Mouse (Mus musculus) kidney, postnatal 36 days (tissue): ENCODE results near the gene Fsip1.
"Not testable (repeated sequence)": the region's sequence is repeated elsewhere in the genome, so short reads cannot be mapped to it uniquely, and the experiment has no call there.

Experiments used
- DNase-seq, 2 experiments: peaks; one replicate each; pipeline ENCODE4 v3.0.0; 2021 to 2022; ENCODE audit warnings: mixed read lengths in 2 of 2

Gene Fsip1

DNA sequence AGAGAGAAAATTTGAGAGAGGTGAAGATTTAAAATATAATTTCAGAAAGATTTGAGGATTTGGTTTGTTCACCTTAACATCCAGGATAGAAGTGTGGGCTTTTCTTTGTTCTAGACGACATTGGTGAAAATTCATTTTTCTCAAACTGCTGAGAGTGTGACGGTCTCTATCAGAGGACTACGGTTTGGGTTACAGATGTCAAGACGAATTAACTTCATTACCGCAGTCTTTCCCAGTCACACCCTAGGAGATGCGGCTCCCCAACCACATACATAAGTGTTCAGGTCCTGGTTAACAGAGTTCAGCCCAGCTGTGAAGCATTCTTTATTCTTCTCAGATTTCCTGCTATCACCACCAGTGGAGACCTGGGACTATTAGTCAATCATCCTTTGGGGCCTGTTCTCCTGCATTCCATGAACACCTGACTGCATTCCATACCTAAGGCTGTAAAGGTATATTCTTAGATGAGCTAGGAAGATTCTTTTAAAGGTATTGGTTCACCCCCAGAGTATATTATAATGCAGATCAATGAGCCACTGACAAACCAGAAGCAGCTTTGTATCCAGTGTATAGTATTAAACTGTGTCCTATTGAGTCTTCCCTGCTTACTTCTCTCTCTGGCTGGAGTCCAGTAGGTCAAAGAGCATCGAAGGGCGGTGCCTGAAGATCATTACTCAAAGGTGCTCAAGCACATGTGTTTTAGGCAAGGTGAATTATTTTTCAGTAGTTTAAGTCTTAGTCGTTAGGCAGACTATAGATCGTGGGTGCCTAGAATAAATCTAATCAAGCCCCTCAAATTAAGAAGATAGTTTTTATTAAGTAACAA lies 82.0 kb downstream of the Fsip1 start:
- peak; percentile 67 to 69 for DNase-seq

DNA sequence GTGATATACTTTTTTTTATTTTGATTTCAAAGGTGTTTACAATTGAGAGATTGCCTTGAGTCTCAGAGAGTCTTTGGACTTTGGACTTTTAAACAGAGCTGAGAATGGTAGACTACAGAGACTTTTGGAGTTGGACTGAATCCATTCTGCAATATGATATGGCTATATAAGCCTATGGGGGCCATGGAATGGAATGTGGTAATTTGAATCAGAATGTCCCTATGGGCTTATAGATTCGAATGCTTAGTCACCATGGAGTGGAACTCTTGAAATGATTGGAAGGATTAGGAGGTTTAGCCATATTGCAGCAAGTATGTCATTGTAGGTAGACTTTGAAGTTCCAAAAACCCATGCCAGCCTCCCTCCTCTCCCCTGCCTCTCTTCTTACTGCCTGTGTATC lies 88.5 kb downstream of the Fsip1 start:
- no peak for DNase-seq

DNA sequence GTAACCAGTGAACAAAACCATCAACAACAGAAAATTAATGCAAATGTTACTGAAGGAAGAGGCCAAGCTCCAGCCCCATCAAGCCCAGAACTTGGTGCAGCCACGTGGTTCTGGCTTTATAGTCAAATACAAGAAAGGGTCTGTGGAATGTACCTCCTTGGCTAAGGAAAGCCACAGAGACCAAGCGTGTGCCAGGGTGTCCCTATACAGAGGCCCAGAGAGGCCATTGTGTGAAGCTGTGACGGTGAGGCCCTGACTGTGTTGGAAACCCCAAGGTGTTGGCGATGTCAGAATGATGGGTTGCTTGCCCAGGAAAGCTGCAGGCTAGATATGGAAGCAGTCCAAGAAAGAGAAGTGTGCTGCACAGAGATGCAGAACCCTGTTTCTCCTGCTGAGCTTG lies 89.0 kb downstream of the Fsip1 start:
- DNase-seq = no peak

- DNase-seq = no peak
These were observed 91.1 kb downstream of the Fsip1 start for GRCm38 (mm10) chr2:118165691-118166090.

DNA sequence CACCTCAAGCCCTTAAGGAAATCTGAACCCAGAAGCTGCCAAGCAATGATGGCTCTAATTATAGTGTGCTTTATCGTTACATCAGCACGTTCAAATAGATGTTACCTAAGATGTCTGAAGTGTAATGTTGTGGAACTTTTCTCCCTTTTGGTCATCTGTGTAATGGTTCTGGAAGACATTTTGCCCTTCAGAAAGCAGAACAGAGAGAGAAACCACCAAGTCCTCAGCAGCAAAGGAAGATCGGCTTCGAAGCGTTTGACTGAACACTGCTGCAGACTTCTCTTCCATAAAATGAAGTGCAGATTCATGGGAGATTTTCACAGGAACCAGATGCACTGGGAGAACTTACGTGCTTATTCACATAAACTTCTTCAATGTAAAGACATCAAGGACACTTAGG lies 92.6 kb downstream of the Fsip1 start:
- no peak for DNase-seq

DNA sequence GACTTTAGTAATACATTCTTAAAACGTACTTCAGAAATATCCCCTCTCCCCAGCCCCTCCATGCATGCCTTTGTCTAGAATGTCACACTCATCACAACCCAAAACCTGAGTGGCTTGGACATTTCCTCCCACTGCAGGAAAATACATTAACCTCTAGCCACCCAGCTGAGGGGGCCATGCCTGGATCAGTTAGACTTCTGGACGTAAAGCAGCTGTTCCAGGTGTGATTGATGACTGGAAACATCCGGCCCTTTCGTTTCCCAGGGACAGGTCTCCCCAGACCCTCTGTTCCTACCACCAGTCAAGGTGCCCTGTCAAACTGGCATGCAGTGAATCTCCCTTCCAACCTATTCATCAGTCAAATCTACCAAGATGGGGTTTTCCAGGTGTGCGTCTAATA lies 94.3 kb downstream of the Fsip1 start:
- DNase-seq = no peak

DNA sequence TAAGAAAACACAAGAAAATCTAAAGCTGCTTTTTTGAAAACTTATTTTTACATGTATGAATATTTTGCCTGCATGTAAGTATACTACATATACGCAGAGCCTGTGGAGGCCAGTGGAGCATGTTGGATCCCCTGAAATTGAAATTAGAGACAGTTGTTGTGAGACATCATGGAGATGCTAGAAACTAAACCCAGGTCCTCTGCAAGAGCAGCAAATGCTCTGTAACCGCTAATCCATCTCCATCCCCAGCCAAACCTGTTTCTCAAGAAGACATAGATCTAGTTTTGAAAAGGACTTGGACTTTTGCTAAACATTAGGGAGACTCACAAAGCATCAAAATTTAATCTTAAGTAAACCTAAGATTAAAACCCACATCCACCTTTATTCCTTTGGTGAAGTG lies 95.8 kb downstream of the Fsip1 start:
- DNase-seq = no peak

- no peak for DNase-seq
These were observed 96.2 kb downstream of the Fsip1 start for GRCm38 (mm10) chr2:118160547-118160946.

DNA sequence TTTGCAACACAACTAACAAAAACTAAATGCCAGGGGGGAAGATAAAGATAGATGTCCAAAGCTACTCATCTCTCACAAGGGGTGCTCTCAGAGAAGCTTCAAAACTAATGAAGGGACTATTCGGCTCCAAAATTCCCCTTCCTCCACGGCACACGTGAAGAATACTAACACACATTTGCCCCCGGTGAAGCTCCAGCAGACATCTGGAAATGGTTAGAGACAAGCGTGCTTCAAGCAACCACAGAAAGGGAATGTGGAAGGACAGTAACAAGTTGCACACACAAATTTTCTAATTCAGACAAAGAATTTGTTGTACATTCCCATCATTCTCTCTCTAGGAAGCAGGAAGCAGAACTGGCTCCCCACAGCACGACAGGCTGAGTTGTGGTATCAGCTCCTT lies 97.6 kb downstream of the Fsip1 start:
- no peak for DNase-seq

DNA sequence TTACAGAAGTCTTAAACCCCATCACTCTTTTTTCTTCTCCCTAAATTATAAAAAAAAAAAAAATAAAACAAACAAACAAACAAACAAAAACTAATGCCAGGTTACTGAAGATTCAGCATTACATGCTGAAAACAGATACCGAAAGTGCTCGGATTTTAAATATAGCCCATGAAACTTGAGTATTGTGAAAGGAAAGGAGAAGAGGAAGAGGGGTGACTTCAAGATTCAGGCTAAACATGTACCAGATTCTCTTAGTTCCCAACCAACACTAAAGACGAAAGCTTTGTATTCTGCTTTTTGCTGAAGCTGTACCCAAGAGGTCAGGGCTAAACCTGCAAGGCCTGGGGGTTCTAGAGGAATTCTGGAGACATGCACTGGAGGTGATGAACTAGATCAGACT lies 98.7 kb downstream of the Fsip1 start:
- no peak for DNase-seq

DNA sequence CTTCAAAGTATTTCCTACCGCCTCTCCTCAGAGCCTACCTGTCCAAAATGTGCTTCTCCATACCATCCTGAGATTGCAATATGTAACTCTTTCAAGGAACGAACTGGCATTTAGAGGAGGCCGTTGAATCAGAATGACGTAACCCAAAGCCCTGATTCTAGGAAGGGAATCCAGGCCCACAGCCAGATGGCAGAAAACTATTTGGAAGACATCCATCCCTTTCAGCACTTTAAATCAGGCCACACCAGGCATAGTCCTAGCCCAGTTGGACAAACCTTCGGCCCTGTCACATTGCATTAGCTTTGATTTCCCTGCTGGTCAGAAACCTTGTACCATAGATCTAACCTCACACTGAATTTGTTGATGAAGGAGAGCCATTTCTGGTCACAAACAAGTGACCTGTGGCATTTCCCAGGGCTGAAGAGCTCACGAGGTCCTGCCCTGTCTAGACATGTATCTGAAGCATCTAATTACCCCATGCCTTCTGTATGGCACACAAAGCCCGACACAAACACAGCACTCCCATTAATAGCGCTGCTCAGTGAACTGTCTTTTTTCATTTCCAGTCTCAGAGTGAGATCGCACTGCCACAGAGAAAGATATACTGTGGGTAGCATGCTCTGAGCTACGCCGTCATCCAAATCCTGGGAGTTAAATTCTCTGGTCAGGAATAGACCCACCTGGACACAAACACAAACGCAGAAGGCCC lies 106.8 kb downstream of the Fsip1 start:
- DNase-seq = peak; percentile 34 to 50

DNA sequence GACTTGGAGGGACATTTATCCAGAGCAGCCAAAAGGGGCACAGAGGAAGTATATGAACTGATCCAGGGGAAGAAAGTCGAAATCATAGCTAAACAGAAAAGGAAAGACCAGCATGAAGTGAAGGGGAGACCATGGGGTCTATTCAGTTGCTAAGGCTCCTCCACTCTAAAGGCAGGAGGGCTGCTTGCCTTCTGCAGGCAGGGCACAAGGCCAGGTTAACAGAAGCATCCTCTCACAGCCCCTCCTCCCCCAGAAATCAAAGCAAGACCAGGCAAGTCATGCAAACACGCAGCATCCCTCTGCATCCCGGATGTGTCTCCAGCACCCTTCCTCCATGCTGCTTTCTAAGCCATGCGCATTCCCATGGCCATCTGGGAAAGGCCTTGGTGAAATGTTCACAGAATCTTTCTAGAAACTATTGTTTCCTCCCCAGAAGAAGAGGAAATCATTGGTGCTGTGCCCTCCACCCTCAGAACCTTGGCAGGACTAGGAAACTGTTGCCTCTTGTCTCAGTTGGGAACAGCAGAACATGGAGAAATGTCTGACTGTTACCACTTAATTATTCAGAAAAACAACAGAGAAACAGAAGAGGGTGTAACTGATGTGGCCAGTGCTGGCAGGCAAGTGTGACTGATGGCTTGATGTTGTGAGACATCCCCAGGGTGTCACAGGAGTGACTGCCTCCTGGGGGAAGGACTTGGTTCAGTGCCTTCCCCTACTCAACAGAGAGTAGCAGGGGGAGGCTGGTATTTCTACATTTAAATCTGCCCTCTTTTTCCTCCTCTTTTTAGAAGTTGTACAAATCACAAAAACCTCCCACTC lies 108.2 kb downstream of the Fsip1 start:
- DNase-seq = no peak

DNA sequence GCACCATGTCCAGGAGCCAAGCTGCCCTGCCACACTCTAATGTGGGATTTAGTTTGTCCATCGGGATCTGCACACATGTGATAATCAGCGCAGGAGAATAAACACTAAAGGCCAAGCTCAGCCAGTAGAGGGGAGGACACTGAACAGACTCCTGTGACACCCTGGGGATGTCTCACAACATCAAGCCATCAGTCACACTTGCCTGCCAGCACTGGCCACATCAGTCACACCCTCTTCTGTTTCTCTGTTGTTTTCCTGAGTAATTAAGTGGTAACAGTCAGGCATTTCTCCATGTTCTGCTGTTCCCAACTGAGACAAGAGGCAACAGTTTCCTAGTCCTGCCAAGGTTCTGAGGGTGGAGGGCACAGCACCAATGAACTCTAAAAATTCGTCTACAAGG lies 109.0 kb downstream of the Fsip1 start:
- DNase-seq = not testable (repeated sequence)

GRCm38 (mm10) chr2:118141651-118142050 lies 115.1 kb downstream of the Fsip1 start:
- DNase-seq = no peak

DNA sequence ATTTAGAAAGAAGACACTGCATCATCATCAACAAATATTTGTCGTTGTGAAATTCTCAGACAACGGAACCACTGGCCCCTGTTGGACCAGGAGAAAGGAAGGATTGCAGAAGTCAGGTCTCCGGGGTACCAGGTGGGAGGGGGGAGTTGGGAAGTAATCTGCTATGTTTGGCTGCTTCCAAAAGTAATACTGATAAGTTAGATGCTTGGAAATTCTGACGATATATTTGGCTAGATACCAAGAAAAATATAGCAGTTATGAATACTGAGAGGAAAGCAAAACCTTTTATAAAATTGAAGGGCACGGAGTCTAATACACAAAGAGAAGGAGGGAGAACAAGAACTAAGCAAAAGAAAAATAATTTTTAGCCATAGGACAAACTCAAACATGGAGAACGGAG lies 117.5 kb downstream of the Fsip1 start:
- no peak for DNase-seq

- no peak for DNase-seq
These were observed 119.0 kb downstream of the Fsip1 start for GRCm38 (mm10) chr2:118137776-118138175.

DNA sequence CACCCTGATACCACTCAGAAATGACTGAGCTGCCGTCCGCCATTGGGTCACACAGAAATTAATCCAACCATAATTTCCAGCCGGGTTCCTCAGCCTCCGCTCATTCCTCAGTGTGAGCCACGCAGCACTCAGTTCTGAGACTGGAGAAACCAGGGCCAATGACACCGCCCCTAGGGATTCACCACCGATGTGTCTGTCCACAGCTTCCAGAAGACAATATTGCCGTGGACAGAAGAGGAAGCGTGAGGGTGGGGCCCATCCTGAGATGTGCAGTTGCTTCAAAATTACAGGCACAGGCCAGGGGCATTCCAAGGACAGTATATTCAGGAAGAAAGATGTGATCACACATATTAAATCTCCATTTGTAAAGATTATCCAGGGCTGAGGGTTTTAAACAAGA lies 119.7 kb downstream of the Fsip1 start:
- peak; percentile 40 to 41 for DNase-seq

GRCm38 (mm10) chr2:118128313-118128712 lies 128.5 kb downstream of the Fsip1 start:
- DNase-seq = no peak

DNA sequence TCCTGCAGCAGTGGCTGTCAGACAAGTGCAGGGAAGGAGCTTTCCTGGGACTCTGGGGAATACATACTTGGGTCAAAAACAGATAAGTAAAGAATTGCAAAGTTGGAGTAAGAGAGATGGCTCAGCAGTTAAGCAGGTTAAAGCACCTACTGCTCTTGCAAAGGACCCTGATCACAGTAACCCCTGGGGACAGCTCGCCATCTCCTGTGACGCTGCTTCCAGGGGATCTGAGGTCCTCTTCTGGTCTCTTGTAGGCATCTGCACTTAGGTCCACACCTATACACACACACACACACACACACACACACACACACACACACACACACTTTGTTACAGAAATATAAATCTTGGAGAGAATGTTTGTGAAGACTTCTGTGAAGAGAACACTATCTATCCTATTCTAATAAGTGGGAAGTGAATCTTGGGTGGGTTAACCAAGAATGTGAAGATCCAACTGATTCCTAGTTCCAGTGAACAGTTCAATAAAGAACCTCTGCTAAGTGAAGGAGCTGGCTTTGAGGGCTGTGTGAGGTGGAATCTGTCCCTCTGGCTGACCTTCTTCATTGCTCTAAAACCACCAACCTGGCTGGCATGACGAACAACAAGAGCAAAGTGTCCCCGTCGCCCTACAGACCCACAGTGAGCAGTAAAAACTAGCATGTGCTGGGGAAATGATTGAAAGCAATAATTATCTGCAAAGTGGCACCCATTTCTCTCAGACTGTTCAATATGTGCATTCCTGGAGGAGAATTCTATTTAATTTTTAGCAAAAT lies 129.1 kb downstream of the Fsip1 start:
- peak in 1 of 2 experiments; percentile 31 for DNase-seq

- DNase-seq = no peak
These were observed 130.8 kb downstream of the Fsip1 start for GRCm38 (mm10) chr2:118125943-118126470.

- DNase-seq = peak; percentile 53 to 82
These were observed 131.4 kb downstream of the Fsip1 start for GRCm38 (mm10) chr2:118125211-118125939.

GRCm38 (mm10) chr2:118124437-118124836 lies 132.3 kb downstream of the Fsip1 start:
- DNase-seq = no peak
